Mouse (Mus musculus) embryonic facial prominence, embryonic 15.5 days (tissue): ENCODE measurements around the gene Llgl2. TPM values are rescaled to one million over a fixed set of nuclear protein-coding genes. Genes with fewer than 3 reads are reported as not detected.

Experiments
- ATAC-seq: fragments of 200-750 bp; cut with Nextera tagmentation; 2 replicates; pipeline ENCODE4 v1.8.0; 2017; ENCODE audit warnings: low read depth, moderate TSS enrichment; ENCODE audit not compliant: insufficient number of reproducible peaks, low FRiP score, low TSS enrichment
- H3K27ac ChIP-seq: fragments of 300-500 bp; sonication (generic); replicated peaks from 2 replicates; pipeline ENCODE4 v1.5.1; 2015; ENCODE audit warnings: mild to moderate bottlenecking, inconsistent platforms
- H3K27me3 ChIP-seq: fragments of 300-500 bp; sonication (generic); 2 replicates; pipeline ENCODE4 v1.6.1; 2015; ENCODE audit warnings: inconsistent platforms
- H3K36me3 ChIP-seq: fragments of 300-500 bp; sonication (generic); 2 replicates; pipeline ENCODE4 v1.6.1; 2015; ENCODE audit warnings: mild to moderate bottlenecking, inconsistent platforms
- H3K4me1 ChIP-seq: fragments of 300-500 bp; sonication (generic); 2 replicates; pipeline ENCODE4 v1.6.1; 2015; ENCODE audit warnings: inconsistent platforms
- H3K4me2 ChIP-seq: fragments of 300-500 bp; sonication (generic); replicated peaks from 2 replicates; pipeline ENCODE4 v1.6.1; 2015; ENCODE audit warnings: mild to moderate bottlenecking, inconsistent platforms
- H3K4me3 ChIP-seq: fragments of 300-500 bp; sonication (generic); replicated peaks from 2 replicates; pipeline ENCODE4 v1.5.1; 2015; ENCODE audit warnings: mild to moderate bottlenecking, inconsistent platforms
- H3K9ac ChIP-seq: fragments of 300-500 bp; sonication (generic); 2 replicates; pipeline ENCODE4 v1.6.1; 2015; ENCODE audit warnings: inconsistent platforms
- H3K9me3 ChIP-seq: fragments of 300-500 bp; sonication (generic); replicated peaks from 2 replicates; pipeline ENCODE4 v1.6.1; 2016; ENCODE audit warnings: inconsistent platforms
- WGBS: fragments of 180-500 bp; shearing (Covaris S2); methylation state at CpG from one replicate; pipeline ENCODE4 v1.1.7; 2015; 5-methylcytosine and 5-hydroxymethylcytosine counted together
- polyA plus RNA-seq: library from polyadenylated mRNA; unstranded; fragments of >200 nt; fragmentation: Nextera tagmentation; extraction: Ambion mirVana; gene quantifications from 2 replicates; pipeline ENCODE4 v1.2.1, GENCODE M21; 2015

Gene Llgl2
- polyA plus RNA-seq, 1 experiment from 2014 or later: 22.6 TPM

GRCm38 (mm10) chr11:115898446-115898845 lies 74.6 kb downstream of the Llgl2 start:
- H3K4me1 ChIP-seq: peaks cover 39% of the 10 kb centered on the region
- H3K36me3 ChIP-seq: peaks cover 29% of the 10 kb centered on the region
- no peak overlapping the region for H3K4me2 ChIP-seq
- 78% methylated on average over 7 of the region's 7 CpGs for WGBS
- no peak overlapping the region for H3K9ac ChIP-seq
- no peak overlapping the region for H3K4me3 ChIP-seq
- no peaks in the 10 kb centered on the region for H3K9me3 ChIP-seq
- H3K27me3 ChIP-seq: no peaks in the 10 kb centered on the region
- ATAC-seq: no peak
- no peak overlapping the region for H3K27ac ChIP-seq

- Histone ChIP-seq H3K27me3 (no peaks in the 10 kb centered on the region), H3K27ac (0 out of 2 replicates have a peak overlapping the region, but pooled peaks have one; percentile 72), H3K9me3 (no peaks in the 10 kb centered on the region), H3K36me3 (peaks cover 25% of the 10 kb centered on the region), H3K9ac (no peak overlapping the region), H3K4me1 (peaks cover 44% of the 10 kb centered on the region), H3K4me2 (no peak overlapping the region), H3K4me3 (no peak overlapping the region)
- WGBS: 16% methylated on average over 4 of the region's 4 CpGs
- ATAC-seq: no peak
Observed at GRCm38 (mm10) chr11:115898886-115899285, 75.0 kb downstream of the Llgl2 start.

DNA sequence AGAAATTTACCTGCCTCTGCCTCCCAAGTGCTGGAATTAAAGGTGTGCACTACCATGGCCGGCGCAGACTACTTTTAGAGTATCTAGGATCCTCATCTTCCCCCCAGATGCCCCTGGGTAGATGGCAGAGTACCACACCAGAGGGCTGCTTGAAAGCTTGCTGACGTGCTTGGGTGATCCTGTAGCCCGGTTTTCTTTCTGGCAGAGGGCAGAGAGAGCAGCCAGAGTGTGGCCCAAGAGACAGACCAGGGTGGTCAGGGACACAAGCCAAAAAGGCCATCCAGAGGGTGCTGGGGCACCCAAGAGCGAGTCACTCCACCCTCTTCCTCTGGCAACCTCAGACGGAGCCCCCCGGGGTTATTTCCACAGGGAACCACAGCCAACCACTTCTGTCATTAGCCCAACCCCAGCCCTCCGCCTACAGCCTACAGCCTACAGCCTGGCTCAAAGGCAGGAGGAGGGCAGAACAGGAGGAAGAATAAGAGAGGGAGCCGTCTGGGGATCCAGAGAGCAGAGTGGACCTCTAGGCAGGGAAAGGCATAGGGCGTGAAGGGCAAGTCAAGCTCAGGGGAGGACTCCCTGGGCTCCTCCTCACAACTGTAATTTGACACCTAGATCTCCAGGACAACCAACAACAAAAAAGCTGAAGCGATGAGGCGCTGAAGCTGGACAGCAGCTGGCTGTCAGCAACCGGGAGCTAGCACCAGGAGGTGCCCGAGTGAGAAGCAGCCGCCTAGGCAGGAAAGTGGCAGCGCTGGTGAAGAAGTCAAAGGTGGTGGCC lies 75.8 kb downstream of the Llgl2 start, which contains the start of gene Smim5:
Gene Smim5, plus strand, starts transcription at position 481 of the 781 bp plus-strand sequence.
- peak within 1 kb of the TSS; percentile 13; the same call in 1 of the 2 replicates for H3K4me3 ChIP-seq
- peak; percentile 32; the same call in 1 of the 2 replicates for ATAC-seq
- no peak within 1 kb of the TSS for H3K9ac ChIP-seq
- H3K27ac ChIP-seq: peak within 1 kb of the TSS; percentile 72
- peak within 1 kb of the TSS; percentile 9 for H3K4me2 ChIP-seq
- no peaks in the 10 kb centered on the region for H3K9me3 ChIP-seq
- H3K27me3 ChIP-seq: no peaks in the 10 kb centered on the region
- WGBS: 29% methylated on average over 16 of the region's 16 CpGs
- H3K36me3 ChIP-seq: peaks cover 17% of the 10 kb centered on the region
- peaks cover 50% of the 10 kb centered on the region for H3K4me1 ChIP-seq

DNA sequence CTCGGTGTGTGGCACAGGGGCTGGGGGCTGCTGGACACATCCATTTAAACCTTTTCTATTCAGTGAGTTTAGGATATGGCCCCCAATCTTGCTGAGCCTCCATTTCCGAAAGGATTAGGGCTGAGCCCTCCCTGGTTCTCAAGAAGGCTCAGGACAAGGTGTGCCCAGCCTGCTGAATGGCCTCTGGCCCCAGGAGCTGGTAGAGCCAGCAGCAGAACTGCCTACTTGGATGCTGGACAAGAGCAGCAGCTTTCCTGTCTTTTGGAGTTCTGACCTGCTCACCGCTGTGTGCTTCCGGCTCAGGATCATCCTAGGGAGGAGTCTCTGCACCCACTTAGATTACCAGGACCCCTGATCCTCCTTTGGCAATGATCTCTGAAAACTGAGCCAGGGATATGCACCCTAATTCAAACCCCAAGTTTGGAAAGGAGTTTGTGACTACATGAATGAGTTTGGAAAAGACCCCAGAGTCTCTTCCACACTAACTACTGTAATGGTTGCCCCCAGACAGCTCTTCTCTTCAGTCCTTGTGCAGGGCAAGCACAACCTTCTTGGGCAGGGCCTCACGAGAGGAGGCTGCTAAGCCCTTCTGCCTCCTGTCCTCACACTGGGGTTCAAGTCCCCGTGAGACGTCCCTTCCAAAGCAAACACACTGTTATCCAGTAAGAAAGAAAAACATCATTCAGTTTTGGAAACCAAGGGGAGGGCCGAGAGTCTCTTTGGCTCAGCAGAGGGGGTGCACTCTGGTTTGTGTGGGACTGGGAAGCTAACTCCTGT lies 76.9 kb downstream of the Llgl2 start:
- Histone ChIP-seq H3K9me3 (no peaks in the 10 kb centered on the region), H3K27ac (no peak overlapping the region), H3K36me3 (peaks cover 6% of the 10 kb centered on the region; the same call in 1 of the 2 replicates), H3K4me2 (peak overlapping the region; percentile 9), H3K9ac (no peak overlapping the region), H3K27me3 (no peaks in the 10 kb centered on the region), H3K4me3 (peak overlapping the region; percentile 13; the same call in 1 of the 2 replicates), H3K4me1 (peaks cover 57% of the 10 kb centered on the region)
- 66% methylated on average over 8 of the region's 8 CpGs for WGBS
- no peak for ATAC-seq

- 82% methylated on average over 9 of the region's 9 CpGs for WGBS
- no peak overlapping the region for H3K4me2 ChIP-seq
- peaks cover 62% of the 10 kb centered on the region for H3K4me1 ChIP-seq
- H3K27me3 ChIP-seq: no peaks in the 10 kb centered on the region
- 0 out of 2 replicates have a peak, but pooled peaks cover 6% of the 10 kb centered on the region for H3K36me3 ChIP-seq
- no peak overlapping the region for H3K4me3 ChIP-seq
- peak overlapping the region; percentile 60; the same call in 1 of the 2 replicates for H3K27ac ChIP-seq
- no peaks in the 10 kb centered on the region for H3K9me3 ChIP-seq
- no peak for ATAC-seq
- H3K9ac ChIP-seq: no peak overlapping the region
Observed at GRCm38 (mm10) chr11:115901338-115902161, 77.7 kb downstream of the Llgl2 start.

GRCm38 (mm10) chr11:115902177-115902576 lies 78.3 kb downstream of the Llgl2 start:
- Histone ChIP-seq H3K27ac (0 out of 2 replicates have a peak overlapping the region, but pooled peaks have one; percentile 48), H3K4me1 (peaks cover 62% of the 10 kb centered on the region)
- ATAC-seq: no peak

GRCm38 (mm10) chr11:115902831-115903230 lies 79.0 kb downstream of the Llgl2 start:
- Histone ChIP-seq H3K4me2 (no peak overlapping the region), H3K9ac (no peak overlapping the region), H3K36me3 (no peaks in the 10 kb centered on the region), H3K4me3 (no peak overlapping the region), H3K9me3 (no peaks in the 10 kb centered on the region), H3K27me3 (no peaks in the 10 kb centered on the region), H3K27ac (peak overlapping the region; percentile 80; the same call in 1 of the 2 replicates), H3K4me1 (peaks cover 62% of the 10 kb centered on the region)
- 71% methylated on average over 1 of the region's 1 CpGs for WGBS
- no peak for ATAC-seq

More at GRCm38 (mm10) chr11:115902177-115902576, 78.3 kb downstream of the Llgl2 start:
- Histone ChIP-seq H3K9me3 (no peaks in the 10 kb centered on the region), H3K9ac (no peak overlapping the region), H3K36me3 (0 out of 2 replicates have a peak, but pooled peaks cover under 1% of the 10 kb centered on the region), H3K4me3 (no peak overlapping the region), H3K27me3 (no peaks in the 10 kb centered on the region), H3K4me2 (no peak overlapping the region)
- 61% methylated on average over 5 of the region's 5 CpGs for WGBS

DNA sequence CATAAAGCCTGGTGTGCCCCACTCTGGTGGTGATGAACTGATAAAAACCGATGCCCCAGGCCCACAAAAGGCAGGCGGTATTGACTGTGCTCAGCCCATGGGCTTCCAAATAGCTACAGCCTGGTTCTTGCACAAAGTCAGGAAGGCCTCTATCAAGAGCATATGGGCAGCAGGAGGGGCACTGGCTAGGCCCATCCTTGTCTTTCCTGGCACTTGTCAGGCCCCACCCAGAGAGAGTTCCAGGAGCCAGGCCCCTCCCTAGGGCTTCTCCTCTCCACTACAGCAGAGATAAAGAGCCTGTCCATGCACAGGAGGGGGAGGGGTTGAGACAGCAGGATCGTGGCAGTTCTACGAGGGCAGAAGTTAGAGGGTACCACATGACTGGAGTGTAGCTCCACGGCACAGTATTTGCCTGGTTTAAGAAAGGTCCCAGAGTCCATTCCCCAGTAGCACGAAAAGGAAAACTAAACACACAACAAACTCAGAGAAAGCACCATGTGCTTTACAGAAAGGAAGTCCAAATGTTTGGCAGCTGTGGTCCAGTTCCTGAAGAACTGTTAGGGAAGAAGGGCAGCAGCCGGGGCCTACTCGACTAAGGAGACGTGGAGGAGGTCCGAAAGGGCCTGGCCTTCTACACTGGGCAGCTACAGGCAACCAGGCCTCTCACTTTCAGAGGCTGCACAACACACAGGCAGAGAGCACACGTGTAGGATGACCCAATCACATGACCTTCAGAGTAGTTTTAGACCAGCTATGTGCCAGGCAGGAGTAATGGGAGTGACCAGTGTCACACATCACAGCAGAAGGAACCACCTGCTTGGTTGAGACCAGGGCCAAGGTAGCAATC lies 79.8 kb downstream of the Llgl2 start:
- Histone ChIP-seq H3K4me2 (no peak overlapping the region), H3K4me3 (no peak overlapping the region), H3K36me3 (peaks cover 6% of the 10 kb centered on the region; the same call in 1 of the 2 replicates), H3K9ac (no peak overlapping the region), H3K9me3 (no peaks in the 10 kb centered on the region), H3K4me1 (peaks cover 62% of the 10 kb centered on the region), H3K27ac (peak overlapping the region; percentile 80), H3K27me3 (no peaks in the 10 kb centered on the region)
- ATAC-seq: no peak
- WGBS: 57% methylated on average over 11 of the region's 11 CpGs

DNA sequence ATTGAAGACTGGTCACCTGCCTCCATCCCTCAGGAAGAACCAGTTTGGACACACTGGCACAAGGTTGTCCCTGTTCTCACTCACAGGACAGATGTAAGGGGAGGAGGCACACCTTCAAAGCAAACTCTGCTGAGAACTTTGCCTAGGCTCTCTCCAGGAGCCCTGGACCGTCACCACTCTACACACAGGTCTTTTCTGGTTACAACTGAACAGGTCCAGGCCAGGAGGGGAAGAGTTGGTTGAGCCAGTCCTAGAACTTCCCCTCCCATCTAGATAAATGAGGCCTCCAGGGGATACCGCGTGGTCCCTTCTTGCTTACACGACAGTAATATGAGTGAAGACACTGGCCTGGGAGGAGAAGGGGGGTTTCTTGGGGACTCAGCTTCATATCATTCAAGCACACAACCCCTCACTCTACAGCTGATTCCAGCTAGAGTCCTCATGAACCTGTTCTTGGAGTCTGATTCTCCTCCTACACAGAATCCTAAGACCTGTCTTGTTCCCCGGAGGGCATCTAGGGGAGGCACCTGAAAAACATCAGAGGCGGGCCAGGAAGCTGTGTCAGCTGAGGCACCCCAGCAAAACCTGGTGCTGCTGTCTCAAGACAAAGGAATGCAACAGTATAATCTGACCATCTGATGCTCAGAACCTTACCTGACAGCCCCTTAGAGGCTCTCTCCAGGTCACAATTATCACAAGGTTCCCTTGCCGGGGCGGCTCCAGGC lies 80.5 kb downstream of the Llgl2 start:
- H3K27ac ChIP-seq: peak overlapping the region; percentile 80
- peak overlapping the region; percentile 29; the same call in 1 of the 2 replicates for H3K4me2 ChIP-seq
- no peaks in the 10 kb centered on the region for H3K9me3 ChIP-seq
- no peaks in the 10 kb centered on the region for H3K27me3 ChIP-seq
- peak overlapping the region; percentile 5; the same call in 1 of the 2 replicates for H3K4me3 ChIP-seq
- H3K4me1 ChIP-seq: peaks cover 62% of the 10 kb centered on the region
- peak; percentile 3; the same call in 1 of the 2 replicates for ATAC-seq
- H3K9ac ChIP-seq: no peak overlapping the region
- whole genome bisulfite sequencing: 53% methylated on average over 8 of the region's 8 CpGs
- H3K36me3 ChIP-seq: peaks cover 6% of the 10 kb centered on the region; the same call in 1 of the 2 replicates
